Mouse (Mus musculus) bone marrow, adult 2 months (tissue): ENCODE measurements around the gene Cela3b.

ENCODE experiments used
- CTCF ChIP-seq: fragments of 200-500 bp; IDR thresholded peaks from 2 replicates; pipeline ENCODE4 v1.5.1; 2011; ENCODE audit warnings: low read length, control low read depth; ENCODE audit not compliant: control insufficient read depth, insufficient read depth
- POLR2A ChIP-seq: fragments of 200-500 bp; IDR thresholded peaks from 2 replicates; pipeline ENCODE4 v1.6.1; 2011; ENCODE audit warnings: low read depth, mild to moderate bottlenecking, control low read depth, low read length, borderline replicate concordance; ENCODE audit not compliant: control insufficient read depth

GRCm38 (mm10) chr4:137393378-137394135 is 36.8 kb downstream of the Cela3b start:
- TF ChIP-seq POLR2A (no peak), CTCF (no peak)
